Mouse (Mus musculus): ENCODE data around the gene Tmem143. TPM values are rescaled to one million over a fixed set of nuclear protein-coding genes. Genes with fewer than 3 reads are reported as not detected.

The Tmem143 gene
- total RNA-seq, 2 experiments from 2014 or later, result 77.4 to 79.3 TPM

Other genes with a start within 250 kb of the Tmem143 start
- gene Fut2, start 230.5 kb upstream of the Tmem143 start, total RNA-seq (2021), result under 1 TPM; 0.37 to 0.69 TPM
- under 1 TPM; 0.12 to 0.24 TPM for gene Ntn5, start 212.9 kb upstream of the Tmem143 start, total RNA-seq (2021)
- gene Sec1, start 202.5 kb upstream of the Tmem143 start, total RNA-seq (2021), result under 1 TPM in 1 of 2 experiments, not detected in 1; 0.12 TPM
- gene Car11, start 197.1 kb upstream of the Tmem143 start, total RNA-seq (2021), result 1 to 10 TPM; 4.3 to 6.6 TPM
- 10 to 100 TPM; 24.7 to 27.1 TPM for gene Dbp, start 191.9 kb upstream of the Tmem143 start, total RNA-seq (2021)
- gene Rpl18, start 181.5 kb upstream of the Tmem143 start, total RNA-seq (2021), result 100 to 1,000 TPM; 552 to 626 TPM
- 10 to 100 TPM; 17.5 to 18.8 TPM for gene Sphk2, start 178.9 kb upstream of the Tmem143 start, total RNA-seq (2021)
- gene Fam83e, start 175.7 kb upstream of the Tmem143 start, total RNA-seq (2021), result under 1 TPM; 0.17 to 0.24 TPM
- not detected for gene Spaca4, start 171.1 kb upstream of the Tmem143 start, total RNA-seq (2021)
- gene Lmtk3, start 113.2 kb upstream of the Tmem143 start, total RNA-seq (2021), result under 1 TPM in 1 of 2 experiments, not detected in 1; 0.12 TPM
- gene Sult2b1, start 112.3 kb upstream of the Tmem143 start, total RNA-seq (2021), result not detected
- 10 to 100 TPM; 73.9 to 77.1 TPM for gene Cyth2, start 82.4 kb upstream of the Tmem143 start, total RNA-seq (2021)
- gene Kcnj14, start 72.2 kb upstream of the Tmem143 start, total RNA-seq (2021), result under 1 TPM; 0.74 to 1.00 TPM
- 10 to 100 TPM in 1 of 2 experiments, 1 to 10 TPM in 1; 8.6 to 12.5 TPM for gene Grwd1, start 66.0 kb upstream of the Tmem143 start, total RNA-seq (2021)
- gene Kdelr1, start 24.2 kb upstream of the Tmem143 start, total RNA-seq (2021), result 100 to 1,000 TPM; 103 to 109 TPM
- gene Grin2d, start 18.6 kb upstream of the Tmem143 start, total RNA-seq (2021), result under 1 TPM; 0.34 to 0.41 TPM
- gene Syngr4, start 227 bp upstream of the Tmem143 start, total RNA-seq (2021), result not detected
- gene Emp3, start 24.5 kb downstream of the Tmem143 start, total RNA-seq (2021), result 10 to 100 TPM; 25.7 to 32.4 TPM
- 1 to 10 TPM; 2.0 to 2.2 TPM for gene Ccdc114, start 27.1 kb downstream of the Tmem143 start, total RNA-seq (2021)
- gene Abcc6, start 133.4 kb downstream of the Tmem143 start, total RNA-seq (2021), result under 1 TPM; 0.05 TPM
- gene Nomo1, start 136.8 kb downstream of the Tmem143 start, total RNA-seq (2021), result 10 to 100 TPM; 68.0 to 68.6 TPM
- gene Kcnj11, start 203.8 kb downstream of the Tmem143 start, total RNA-seq (2021), result 10 to 100 TPM; 82.8 to 85.0 TPM